Mouse (Mus musculus): ENCODE results near the gene Arhgap20.

DNA sequence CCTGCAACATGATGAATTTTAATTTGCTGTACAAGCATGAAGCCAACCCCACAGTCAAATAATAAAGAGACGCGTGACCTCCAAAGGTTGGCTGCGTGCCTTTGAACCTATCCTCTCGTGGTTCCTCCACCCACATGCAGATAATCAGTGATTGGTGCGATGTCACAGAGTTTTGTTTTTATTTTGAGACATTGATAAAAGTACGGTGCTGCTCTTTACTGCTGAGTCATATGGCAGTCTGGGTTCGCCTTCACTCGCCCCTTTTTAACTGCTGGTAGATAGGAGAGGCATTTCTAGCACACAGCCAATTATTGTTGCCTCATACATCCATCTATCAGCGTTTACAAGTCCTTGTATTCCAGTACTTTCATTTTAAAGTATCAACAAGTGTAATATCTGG is 34.0 kb downstream of the Arhgap20 start:
- no peak for TF ChIP-seq CTCF (IDR thresholded peaks at IDR 0.05; ENCODE audit: low read depth)
- TF ChIP-seq EP300 (optimal IDR thresholded peaks at IDR 0.05): no peak

Data from stomach, postnatal 0 days (tissue).